Mouse (Mus musculus) lung, postnatal 36 days (tissue): ENCODE measurements at regions not wholly inside any gene's neighbourhood (a gene's known extent, or its start where the extent isn't known, plus 50 kb on each side); places are given as distances from the start of the nearest gene placed in this dataset.
A peak's percentile ranks its signal among the peaks of the same experiment; 100 is the strongest.
"Not testable (repeated sequence)": the region's sequence is repeated elsewhere in the genome, so short reads cannot be mapped to it uniquely, and the experiment has no call there.

Source experiments
- DNase-seq: peaks from one replicate; pipeline ENCODE4 v3.0.0; 2022; ENCODE audit warnings: mixed read lengths

GRCm38 (mm10) chr1:83970641-83971285 lies 393.2 kb downstream of the Pid1 start:
- no peak for DNase-seq

- DNase-seq = not testable (repeated sequence)
These were observed 399.3 kb downstream of the Pid1 start for GRCm38 (mm10) chr1:83964631-83965030.

- no peak for DNase-seq
These were observed 402.2 kb downstream of the Pid1 start for GRCm38 (mm10) chr1:83961761-83962160.

DNA sequence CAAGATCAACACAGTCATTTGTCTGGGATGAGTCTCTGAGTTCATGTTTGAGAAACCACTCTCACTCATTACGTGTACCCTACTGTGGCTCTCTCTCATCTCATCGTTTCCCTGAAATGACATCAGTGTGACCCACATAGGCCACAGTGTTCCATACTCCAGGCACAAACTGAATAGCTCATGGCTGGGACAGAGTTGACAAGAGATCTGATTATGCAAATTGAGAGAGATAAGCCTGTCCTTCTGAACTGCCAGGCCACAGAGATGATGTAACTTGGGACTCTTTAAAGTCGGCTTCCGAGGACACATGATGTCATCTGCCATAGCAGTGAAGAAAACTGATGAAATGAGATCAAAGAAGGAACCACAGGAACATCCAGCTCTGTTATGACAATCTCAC lies 404.2 kb downstream of the Pid1 start:
- DNase-seq = no peak

- no peak for DNase-seq
These were observed 441.1 kb downstream of the Pid1 start for GRCm38 (mm10) chr1:83922900-83923299.

GRCm38 (mm10) chr1:83915454-83915853 lies 448.5 kb downstream of the Pid1 start:
- DNase-seq = no peak

GRCm38 (mm10) chr1:83907347-83907746 lies 456.6 kb downstream of the Pid1 start:
- no peak for DNase-seq

- no peak for DNase-seq
These were observed 457.1 kb downstream of the Pid1 start for GRCm38 (mm10) chr1:83906906-83907305.

DNA sequence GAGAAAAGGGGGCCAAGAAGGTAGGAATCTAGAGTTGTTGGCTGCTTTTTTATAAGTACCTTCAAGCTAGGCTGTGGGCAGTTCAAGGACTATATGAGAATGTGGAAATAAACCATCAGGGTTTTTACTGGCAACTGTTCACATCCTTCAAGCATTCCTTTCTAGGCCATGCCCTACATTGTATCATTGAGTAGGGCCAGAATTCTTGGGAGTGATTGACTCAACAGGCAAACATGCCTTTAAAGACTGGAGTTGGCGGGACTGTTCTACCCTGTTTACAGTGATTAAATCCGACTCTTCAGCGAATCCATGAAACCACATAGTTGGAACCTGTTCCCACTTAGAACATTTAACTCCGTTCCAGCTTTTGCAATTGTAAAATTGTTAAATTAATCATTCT lies 463.8 kb downstream of the Pid1 start:
- peak; percentile 25 for DNase-seq

GRCm38 (mm10) chr1:83896650-83897049 lies 467.3 kb downstream of the Pid1 start:
- no peak for DNase-seq

GRCm38 (mm10) chr1:83879109-83879399 lies 471.1 kb upstream of the Sphkap start:
- DNase-seq = no peak

- no peak for DNase-seq
These were observed 470.5 kb upstream of the Sphkap start for GRCm38 (mm10) chr1:83878330-83879108.

- no peak for DNase-seq
These were observed 463.0 kb upstream of the Sphkap start for GRCm38 (mm10) chr1:83870853-83871567.

- no peak for DNase-seq
These were observed 461.0 kb upstream of the Sphkap start for GRCm38 (mm10) chr1:83869046-83869445.

- no peak for DNase-seq
These were observed 454.5 kb upstream of the Sphkap start for GRCm38 (mm10) chr1:83862541-83862940.

GRCm38 (mm10) chr1:83862128-83862527 lies 454.1 kb upstream of the Sphkap start:
- no peak for DNase-seq

- DNase-seq = no peak
These were observed 451.9 kb upstream of the Sphkap start for GRCm38 (mm10) chr1:83859732-83860424.

- no peak for DNase-seq
These were observed 446.0 kb upstream of the Sphkap start for GRCm38 (mm10) chr1:83853996-83854395.

DNA sequence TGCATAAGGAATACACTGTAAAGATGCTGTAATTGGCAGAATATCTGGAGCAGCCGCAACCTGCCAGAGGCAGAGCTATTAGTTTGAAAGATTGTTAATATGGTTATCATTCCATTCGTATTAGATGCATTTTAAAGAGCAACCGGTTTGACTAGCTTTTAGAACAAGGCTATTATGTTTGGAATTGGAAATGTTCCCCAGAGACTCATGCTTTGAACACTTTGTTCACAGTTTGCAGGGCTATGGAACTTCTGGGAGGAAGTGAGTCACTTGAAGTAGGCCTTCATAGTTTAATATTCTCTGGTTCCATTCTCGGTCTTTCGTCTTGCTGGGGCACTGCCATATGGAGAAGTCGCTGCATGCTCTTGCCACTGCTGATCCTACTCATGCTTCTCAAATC lies 443.1 kb upstream of the Sphkap start:
- DNase-seq = no peak

- no peak for DNase-seq
These were observed 440.4 kb upstream of the Sphkap start for GRCm38 (mm10) chr1:83848414-83848813.

GRCm38 (mm10) chr1:83847992-83848391 lies 440.0 kb upstream of the Sphkap start:
- DNase-seq = no peak

GRCm38 (mm10) chr1:83844827-83845379 lies 436.9 kb upstream of the Sphkap start:
- DNase-seq = no peak

DNA sequence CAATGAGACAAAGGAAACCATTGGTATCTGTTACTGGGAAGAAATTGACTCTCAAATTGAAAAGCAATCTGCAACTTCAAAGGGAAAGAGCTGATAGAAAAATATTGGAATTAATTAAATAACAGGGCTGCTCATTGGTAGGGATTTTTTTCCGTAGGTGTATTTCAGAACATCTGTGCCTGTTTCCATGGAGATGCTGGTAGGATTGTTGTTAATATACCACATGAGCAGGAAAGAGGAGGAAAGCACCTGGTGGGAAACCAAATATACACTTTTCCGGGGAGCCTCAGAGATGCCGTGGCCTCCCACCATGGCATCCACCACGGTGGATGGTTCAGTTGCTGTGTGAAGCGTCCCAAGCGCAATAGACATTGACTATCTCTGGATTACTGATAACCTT lies 428.0 kb upstream of the Sphkap start:
- DNase-seq = no peak
